Mouse (Mus musculus) layer of hippocampus, adult 8-10 months (tissue): ENCODE results near the gene Ryr2. TPM values are rescaled to one million over a fixed set of nuclear protein-coding genes. Genes with fewer than 3 reads are reported as not detected.
"Not testable (repeated sequence)": the region's sequence is repeated elsewhere in the genome, so short reads cannot be mapped to it uniquely, and the experiment has no call there.

Experiments
- DNase-seq, 2 experiments: peaks; one replicate each; pipeline ENCODE4 v3.0.0; 2022; ENCODE audit warnings: low spot score in 2 of 2
- total RNA-seq, 4 experiments: library from RNA; stranded (reverse); gene quantifications; 2 replicates each; pipeline ENCODE4 v1.2.4; 2022

Ryr2 gene
- total RNA-seq, 4 experiments from 2014 or later = 185 to 255 (median 214) TPM

DNA sequence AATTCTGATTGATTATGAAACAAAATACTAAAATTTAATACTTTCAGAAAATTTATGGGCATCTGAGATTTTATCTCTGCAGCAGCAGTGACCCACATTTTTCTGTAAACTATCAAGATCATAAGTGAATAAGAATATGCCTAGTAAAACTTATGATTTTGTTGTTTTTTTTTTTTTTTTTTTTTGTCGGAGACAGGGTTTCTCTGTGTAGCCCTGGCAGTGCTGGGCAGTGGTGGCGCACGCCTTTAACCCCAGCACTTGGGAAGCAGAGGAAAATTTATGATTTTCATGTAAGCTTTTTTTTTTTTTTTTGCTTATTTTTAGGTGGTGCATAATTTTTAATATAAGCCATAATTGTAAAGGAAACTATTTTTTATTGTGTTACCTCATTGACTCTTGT is 557.1 kb downstream of the Ryr2 start:
- DNase-seq = no peak

DNA sequence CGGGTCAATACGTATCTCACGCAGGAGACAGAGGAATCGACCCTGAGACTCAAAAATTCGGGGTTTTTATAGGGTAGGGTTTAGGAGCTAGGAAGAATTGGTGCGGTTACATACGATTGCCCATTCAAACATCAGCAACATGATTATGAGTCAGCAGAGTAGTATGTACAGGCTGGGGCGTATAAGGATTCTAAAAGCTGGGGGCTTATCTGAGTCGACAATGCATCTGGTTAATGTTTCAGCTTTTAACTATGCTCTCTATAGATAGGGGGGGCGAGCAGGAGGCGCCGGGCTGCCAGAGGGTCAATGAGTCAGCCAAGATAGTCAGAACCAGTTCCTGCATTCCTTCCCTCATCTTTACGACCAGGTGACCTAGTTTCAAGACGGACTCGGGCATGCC is 557.6 kb downstream of the Ryr2 start:
- DNase-seq = not testable (repeated sequence)

DNA sequence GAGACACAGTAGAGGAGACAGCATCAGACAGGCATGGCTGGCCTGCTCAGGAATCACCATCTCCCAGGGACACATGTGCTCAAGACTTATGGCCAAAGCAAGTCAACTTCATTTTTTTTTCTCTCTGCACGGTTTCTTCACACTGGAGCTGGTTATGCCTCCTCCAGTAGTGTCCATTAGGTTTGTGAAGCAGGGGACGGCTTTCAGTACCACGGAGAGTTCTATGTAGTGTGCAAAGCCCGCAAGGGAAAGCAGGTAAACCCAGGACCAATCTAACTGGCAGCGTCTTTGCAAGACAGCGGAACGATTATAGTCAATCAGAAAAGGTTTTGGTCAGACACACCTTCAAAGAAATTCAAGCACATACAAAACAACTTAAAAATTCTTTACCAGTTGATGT is 560.9 kb downstream of the Ryr2 start:
- no peak for DNase-seq

DNA sequence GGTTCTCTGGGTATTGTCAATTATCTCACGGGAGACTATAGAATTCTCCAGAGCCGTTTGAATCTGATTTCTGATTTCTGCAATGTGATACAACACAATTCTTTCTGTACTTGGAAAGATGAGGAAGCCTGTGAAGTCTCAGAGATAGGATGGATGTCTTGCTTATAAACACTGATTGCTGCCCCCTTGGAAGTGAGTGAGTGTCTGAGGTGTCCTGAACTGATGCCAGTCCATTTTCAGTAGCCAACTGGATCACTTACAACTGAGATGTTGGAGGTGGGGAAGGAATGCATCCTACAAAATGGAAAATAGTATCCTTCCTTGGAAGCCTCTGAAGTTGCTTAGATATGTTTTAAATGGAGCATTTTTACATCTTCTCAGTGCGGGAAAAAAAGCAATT is 564.2 kb downstream of the Ryr2 start:
- no peak for DNase-seq

DNA sequence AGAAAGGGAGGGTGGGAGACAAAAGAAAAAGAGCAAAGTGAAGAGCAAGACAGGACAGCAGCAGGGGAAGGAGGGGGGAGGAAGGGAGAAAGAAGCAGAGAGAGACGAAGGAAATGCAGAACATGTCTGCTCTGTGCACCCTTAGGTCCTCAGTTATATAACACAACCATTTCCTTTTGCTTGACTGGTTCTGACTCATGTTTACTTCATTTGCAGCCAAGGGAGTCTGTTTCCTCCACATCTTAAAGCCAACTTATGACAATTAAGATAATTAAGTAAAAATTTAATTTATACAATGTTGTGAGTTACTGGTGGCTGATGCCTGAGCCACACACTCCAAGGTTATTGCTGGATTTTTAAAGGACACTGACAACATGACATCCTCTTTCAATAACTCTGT is 569.9 kb downstream of the Ryr2 start:
- DNase-seq = no peak

DNA sequence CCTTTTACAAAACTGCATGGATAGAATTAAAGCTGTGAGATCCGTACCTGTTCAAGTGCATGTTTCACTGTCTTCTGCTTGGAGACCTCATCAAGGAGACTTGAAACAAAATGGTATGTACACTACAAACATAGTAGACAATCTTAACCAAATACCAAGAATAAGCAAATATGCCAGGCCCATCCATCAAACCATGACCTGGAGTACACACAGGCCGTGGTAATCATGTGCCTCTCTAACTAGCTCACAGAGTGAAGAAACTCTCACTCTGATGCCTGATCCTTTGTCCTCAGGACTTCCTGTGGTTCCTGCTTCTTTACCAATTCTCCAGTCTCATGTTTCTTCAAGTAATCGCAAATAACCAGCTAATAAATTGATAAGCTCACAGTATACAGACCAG is 570.9 kb downstream of the Ryr2 start:
- no peak for DNase-seq

DNA sequence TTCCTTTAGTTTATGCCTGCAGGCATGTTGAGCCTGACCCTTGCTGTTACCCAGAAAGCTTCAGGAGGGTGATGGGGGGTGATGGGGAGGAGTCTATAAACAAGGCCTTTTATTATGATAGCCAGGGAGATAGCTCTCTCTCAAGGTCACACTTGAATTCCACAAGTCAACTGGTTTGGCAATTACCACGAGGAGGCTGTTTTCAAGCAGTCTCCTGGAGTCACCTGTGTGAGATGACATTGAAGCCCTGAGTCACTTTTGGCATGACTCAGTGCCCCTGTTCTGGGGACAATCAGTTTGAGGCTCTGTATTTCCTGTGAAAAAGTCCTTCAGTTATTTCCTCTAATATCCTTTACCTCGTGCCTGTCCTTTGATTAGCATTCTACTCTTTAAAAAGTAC is 573.5 kb downstream of the Ryr2 start:
- no peak for DNase-seq

DNA sequence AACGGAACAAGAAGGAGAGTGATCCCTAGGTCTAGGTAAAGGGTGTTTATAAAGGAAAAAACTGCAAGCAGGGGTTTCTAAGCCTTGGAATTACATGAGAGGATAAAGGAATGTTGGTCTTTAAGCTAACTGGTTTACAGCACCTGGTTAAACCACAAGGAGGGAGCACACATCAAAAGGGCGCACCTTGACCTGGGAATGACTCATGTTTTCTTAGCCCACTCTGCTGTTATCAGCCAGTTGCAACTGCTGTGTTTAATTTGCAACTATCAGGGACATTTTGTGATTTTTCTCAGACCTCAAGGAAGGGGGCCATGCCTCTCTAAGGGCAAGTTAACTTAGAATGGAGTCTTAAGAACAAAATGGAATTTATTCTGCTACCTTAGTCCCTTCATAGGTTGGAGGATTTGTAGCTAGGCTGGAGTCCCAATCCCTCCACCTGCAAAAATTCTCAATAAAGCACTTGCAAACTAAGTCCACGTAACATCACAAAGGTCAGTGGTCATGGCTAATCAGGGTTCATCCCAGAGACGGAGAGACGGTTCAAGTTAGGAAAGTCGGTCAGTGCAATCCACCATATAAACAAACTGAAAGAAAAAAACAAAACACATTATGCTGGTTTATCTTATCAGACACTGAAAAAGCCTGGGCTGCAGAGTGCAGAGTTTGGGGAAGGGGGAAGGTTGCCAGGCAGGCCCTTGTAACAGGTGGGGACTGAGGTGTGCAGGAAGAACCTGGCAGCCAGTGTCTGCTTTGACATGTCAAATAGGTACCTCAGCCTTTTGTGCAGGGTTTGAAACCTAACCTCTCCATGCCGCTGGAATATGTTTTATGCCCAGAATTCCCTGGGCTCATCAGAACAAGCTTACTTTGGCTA is 574.5 kb downstream of the Ryr2 start:
- DNase-seq = no peak

DNA sequence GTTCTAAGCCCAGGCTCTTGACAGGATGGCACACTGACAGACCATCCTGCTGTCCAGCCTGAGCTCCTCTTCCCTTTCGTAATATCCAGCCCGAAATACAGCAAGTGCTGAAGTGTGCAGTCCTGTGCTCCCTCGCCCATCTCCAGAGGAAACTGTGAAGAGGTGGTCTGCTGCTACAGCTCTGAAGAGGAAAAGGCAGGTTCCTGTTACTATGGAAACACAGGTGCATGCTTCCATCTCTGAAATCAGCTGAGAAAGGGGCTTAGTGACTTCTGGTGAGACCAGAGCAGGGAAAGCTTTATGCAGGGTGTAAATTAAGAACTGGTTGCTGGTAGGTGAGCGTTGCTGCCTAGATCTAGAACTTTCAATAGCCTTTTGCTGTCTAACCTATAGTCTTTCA is 583.1 kb downstream of the Ryr2 start:
- no peak for DNase-seq

DNA sequence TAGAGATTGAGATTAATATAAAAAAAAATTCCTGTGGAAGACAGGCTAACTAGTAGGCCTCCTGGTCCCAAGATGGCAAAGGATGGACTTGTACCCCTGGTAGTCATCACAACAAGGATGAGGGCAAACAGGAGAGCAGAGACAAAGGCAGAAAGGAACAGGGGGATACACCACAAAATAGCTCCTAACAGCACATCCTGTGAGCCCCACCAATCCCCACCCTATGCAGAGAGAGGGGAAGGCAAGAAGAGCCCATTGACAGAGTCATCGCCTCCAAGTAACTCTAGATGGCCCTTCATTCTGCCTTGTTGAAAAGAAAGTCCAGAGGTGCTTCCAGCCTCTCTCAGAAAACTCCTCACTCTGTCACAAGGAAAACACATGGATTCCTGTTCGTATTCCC is 586.0 kb downstream of the Ryr2 start:
- no peak for DNase-seq

DNA sequence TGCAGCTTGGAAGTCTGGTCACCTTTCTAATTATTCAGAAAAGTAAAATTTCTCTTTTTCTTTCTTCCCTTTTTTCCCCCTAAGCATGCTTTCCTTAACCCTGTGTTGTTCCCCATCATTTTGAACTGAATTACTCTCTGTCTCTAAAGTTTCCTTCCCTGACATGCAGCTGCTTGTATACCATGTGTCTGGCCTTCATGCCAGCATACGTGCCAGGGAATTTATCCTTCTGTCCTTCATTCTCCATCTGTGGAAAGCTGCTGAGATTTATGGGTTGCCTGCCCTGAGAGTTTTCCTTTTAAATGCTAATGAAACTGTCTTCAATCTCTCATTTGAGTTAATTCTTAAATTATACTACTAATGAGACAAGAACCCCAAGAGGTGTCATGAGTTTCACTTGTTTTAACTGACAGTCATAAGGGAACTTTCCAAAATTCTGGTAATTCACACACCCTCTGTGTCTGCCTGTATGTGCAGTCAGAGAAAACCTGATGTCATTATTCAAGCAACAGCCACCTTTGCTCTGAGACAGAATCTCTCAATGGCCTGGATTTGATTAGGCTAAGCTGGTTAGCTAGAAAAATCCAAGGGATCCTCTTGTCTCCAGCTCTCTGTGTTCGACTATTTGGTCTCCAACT is 595.1 kb downstream of the Ryr2 start:
- DNase-seq = no peak

Other genes with a start within 250 kb of the Ryr2 start
- 10 to 100 TPM; 16.8 to 20.3 (median 20.0) TPM for gene Mtr, start 151.2 kb upstream of the Ryr2 start, total RNA-seq
- 10 to 100 TPM; 16.4 to 19.6 (median 17.7) TPM for gene Actn2, start 233.8 kb upstream of the Ryr2 start, total RNA-seq